Mouse (Mus musculus): Measurements from ENCODE around the gene Hoxc4.

Hoxc4 gene

DNA sequence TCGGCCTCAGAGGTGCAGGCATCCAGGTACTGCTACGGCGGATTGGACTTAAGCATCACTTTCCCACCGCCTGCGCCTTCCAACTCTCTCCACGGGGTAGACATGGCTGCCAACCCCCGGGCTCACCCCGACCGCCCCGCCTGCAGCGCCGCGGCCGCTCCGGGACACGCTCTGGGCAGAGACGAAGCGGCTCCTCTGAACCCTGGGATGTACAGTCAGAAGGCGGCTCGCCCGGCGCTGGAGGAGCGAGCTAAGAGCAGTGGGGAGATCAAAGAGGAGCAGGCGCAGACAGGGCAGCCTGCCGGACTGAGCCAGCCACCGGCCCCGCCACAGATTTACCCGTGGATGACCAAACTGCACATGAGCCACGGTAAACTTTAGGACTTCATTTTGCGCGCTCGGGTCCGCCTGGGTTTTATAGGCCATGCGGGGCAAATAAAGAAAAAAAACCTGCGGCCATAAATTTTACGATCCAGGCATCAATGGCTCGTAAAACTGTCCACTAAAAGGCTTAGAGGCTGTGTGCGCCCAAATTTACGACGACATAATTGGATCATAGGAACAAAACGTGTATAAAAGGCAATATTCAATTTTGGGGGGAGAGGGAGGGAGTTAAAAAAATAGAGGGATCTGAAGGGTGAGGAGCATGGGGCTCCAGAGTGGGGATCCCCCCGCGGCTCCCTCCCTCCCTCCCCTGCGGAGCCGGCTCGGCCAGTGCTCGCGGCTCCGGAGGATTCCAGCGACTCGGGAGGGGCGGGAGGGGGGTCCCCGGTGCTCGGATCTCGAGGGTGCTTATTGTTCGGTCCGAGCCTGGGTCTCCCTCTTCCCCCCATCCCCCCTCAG, 4.3 kb upstream of the Hoxc4 start:
- no peak for DNase-seq

DNA sequence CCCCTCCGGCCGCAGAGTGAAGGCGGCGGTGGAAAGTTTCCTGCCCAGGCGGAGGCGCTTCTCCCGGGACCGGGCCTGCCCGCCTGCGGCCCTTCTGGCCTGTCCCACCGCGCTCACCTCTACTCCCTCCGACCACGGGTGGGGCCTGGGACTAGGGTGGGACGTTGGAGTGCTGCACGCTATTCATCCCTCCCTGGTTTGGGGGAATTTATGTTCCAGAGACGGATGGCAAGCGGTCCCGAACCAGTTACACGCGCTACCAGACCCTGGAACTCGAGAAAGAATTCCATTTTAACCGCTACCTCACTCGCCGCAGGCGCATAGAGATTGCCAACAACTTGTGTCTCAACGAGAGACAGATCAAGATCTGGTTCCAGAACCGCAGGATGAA, 3.7 kb upstream of the Hoxc4 start:
- no peak for DNase-seq

DNA sequence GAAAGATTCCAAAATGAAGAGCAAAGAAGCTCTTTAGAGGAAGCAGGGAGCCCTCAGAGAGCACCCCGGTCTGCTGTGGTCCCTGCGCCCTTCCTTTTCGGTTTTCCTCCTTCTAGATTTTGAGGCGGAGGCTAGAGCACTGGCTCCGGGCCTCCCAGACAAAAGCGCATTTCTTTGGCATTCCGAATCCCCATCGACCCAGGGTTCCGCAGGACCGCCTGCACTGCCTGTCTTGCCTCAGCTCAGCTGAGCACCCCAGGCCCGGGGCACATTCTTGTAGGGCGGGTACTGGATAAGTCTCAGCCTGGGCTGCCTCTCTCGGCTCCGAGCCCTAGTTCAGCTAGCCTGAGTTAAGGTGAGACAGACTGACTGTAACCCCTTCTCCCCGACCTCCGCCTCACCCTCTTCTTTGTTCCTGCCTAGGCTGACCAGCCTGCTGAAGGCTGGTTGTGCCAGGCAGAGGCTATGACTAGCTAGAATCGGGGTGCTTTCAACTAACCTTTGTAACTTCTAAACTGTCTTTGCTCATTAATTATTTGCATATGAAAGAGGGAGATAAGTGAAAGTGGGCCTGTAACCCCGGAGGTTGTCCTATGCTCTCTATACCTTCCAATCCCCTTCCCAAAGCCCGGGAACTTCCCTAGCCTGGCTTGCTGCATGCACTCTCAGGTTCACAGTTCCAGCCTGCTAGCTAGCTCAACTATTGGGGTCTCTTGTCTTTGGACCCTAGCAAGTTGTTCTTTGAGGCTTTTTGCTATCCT, 3.1 kb upstream of the Hoxc4 start:
- DNase-seq, result no peak

DNA sequence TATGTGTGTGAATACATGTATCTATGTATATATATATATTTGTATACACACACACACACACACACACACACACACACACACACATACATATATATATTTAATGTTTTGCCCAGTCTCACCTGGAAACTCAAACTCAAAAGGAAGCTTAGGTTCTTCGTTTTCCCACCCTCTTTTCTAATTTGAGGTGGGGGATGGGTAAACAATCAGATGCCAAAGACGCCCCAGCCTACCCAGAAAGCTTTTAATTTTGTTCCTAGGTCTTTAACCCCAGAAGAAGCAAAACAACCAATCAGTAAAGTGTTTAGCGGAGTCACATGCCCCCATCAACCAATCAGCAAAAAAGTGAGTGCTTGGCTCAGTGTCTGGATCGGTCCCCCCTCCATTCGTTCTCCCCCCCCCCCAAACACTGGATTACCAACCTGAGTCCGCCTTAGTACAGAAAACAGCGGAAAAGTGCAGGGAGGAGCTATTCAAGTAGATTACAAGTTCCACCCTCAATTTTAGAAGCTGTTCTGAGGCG, 2.2 kb downstream of the Hoxc4 start:
- no peak for DNase-seq

DNA sequence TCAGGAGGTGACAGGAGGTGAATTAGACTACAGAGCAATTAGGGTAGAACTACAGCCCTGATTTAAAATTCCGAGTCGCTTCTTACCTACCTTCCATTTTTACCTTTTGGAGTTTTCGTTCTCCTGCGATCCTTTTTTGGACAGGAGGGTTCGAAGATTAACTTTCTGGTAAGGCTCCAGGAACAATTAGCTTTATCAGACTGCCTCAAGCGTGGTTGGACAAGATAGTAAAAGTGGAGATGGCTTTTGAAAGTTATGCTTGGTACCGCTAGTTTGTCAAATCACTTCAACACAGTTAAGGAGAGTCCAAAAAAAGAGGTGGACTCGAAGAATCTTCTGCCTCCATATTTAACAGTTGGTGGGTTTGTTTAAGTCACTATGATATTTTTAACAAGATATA, 2.8 kb downstream of the Hoxc4 start:
- DNase-seq, result no peak

DNA sequence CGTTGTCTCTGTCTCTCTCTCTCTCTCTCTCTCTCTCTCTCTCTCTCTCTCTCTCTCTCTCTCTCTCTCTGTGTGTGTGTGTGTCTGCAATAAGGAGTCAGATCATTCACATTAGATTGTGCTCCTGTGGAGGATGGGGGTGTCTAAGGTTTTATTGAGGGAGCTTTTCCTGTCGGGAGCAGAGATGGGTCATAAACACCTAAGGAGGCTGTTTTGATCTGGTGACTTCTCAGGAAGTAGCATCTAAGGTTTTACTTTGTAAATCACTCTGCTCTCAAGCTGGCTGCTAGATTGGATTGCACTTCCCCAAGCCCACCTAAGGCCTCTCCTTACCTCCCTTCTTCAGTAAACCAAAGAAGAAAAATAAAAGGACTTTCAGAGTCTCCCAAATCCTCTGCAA, 5.4 kb downstream of the Hoxc4 start:
- no peak for DNase-seq

DNA sequence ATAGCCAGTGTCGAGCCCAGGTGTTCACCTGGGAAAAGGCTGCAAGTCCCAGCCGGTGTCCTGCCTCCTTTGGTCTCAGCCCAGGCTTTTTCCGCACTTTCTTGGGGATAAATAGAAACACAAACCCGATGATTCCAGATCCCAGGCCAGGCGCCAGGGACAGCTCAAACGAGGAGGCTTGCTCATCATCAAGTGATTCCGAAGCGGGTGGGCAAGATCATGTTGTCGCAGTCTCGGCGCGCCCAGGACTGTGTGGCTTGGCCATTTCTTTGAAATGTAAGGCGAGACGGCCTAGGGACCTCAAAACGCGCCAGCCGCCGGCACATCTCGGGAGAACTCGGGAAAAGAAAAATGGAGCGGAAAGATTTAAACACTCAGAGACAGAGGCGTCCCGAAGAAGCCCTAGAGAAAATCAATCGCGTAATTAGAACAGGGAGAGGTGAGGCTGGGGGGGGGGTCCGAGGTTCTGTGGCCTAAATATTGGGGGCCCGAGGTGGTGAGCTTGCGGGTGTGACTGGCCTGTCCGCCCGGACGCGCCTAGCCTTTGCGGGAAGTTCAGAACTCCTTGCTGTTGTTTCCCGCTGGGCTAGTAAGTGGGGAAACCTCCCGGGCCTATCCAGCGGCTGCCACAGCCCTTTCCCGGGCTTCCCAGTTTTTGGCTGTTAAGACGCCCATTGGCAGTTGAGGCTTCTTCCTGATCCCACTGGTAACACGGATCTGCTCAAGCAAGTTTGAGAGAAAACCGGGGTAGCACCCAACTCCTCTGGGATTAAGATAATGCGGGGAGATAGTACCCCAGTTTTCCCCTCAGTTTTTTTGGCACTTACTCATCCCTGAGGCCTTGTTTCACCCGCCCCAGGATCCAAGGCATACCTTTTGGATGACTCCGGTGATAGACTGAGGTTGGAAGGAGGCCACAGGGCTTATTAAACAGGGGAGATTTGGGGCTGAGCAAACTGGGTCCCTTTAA, 8.8 kb downstream of the Hoxc4 start:
- DNase-seq, result no peak

DNA sequence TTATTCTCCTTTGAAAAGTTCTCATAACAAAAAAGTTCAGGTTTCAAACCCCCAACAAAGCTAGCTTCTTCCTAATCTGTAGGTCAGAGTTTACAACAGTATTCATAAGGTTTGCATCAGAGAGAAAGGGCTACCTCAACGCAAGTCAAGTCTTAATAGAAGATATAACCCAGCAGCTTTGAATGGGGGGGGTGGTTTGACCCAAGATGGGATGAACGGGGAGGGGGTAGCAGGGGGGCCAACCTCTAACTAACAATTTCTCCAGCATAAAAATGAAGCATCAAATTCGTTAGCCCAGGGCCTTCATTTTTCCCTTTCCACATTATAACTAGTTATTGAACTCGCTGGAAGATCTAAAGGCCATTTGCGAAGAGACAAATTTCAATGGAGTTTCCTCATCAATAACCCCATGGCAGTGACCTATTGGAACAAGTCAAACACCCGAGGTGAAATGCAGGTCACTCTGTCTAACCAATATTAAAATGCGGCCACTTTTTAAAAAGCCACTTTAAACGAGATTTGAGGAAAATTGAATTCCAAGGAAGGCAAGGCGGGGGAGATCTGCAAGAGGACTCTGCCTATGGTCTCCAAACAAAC, 10.3 kb downstream of the Hoxc4 start:
- no peak for DNase-seq

DNA sequence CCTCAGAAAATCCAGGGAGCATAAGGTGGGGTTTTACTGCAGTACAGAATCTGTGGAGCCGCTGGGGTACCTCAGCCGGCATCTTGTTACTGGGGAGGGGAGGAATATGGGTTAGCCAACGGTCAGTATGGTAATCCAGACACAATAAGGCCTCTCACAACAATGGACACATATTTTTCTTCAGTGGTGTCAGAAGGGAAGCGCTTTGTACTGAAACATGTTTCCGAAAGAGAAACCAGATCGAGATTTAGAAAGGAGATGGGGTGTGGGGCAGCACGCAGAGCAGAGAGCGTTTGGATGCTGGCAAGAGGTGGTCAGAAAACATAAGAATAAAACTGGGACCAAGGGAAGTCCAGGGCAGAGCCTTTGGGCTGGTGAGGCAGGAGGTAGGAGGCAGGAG, 11.4 kb downstream of the Hoxc4 start:
- DNase-seq, result no peak

DNA sequence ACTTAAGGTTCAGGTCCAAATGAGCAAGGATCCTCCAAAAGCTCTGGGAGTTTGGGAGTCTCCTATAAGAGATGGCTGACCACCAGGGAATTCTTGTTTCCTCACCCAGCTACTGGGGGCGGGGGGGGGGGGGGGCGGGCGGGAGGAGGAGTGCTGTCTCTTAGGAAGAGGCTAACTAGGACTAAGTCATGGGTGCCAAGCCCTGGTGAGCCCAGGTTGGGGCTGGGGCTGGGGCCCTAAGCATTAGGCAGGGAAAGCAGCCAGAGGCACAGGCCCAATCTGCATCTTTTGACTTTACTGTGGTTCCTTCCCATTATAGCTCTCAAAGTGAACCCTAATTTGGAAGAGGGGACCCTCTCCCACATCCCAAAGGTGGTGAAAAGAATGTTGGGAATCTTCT, 13.4 kb downstream of the Hoxc4 start:
- no peak for DNase-seq

DNA sequence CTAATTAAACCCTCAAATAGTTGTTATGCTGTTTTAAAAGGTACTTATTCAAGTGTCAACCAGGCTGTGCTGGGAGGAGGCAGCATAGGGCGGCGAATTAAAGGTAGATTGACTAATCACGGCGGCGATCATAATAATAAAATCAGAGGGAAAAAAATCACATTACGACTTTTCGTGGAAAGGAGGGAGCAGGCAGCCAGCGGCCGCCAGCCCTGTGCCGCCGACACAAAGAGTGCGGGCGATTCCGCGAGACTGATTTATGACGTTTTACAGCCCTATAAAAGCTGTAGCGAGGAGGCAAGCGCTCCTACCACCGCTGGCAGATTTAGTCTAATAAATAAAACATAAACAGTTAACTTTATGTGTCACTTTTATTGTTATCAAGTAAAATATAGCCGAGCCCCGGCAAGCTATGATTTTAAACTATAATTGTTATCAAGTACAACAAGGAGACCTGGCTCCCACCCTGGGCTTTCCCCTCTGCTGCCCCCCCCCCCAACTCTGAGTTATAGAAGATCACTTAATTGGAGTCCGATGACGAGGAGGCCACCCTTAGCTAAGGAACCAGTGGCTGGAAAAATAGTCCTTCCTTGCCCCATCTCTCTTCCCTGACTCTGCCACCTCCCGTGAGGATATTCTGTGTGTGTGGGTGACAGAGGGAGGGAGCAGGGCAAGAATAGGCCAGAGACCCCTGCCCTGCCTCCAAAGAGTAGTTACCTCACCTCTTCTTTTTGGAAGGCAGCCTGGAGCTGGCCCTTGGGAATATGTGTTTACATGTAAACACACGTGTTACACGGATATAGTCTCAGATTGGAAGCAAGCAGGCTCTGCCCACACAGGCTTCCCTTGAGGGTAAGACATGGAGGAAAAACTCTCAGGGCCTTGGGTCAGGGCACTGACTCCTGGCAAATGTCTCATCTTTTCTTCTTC, 14.2 kb downstream of the Hoxc4 start:
- DNase-seq, result no peak

DNA sequence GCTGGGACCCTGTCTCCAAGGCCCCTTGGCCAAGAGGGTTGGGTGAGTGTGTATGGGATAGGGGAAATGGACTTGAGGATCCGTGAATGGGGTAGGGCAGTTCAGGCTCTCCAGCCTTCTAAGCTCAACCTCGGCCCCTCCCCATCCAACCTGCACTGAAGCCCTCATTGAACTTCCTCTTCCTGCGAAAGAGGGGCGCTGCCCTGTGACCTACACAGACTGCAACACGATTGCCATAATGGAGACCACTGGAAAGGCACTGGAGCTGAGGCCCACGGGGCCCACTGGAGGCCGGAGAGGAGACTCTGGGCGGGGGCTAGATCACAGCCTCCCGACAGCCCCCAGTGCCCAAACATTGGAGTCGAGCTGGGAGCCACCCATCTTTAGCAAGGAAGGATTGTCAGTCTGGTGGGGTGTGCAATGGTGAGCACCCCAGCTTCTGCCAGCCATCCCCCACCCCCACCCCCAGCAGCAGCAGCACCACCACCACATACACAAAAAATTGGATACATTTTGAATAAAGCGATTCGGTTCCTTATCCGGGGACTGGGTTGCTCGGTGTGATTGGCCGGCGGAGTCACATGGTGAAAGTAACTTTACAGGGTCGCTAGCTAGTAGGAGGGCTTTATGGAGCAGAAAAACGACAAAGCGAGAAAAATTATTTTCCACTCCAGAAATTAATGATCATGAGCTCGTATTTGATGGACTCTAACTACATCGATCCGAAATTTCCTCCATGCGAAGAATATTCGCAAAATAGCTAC, 15.5 kb downstream of the Hoxc4 start:
- DNase-seq, result no peak

DNA sequence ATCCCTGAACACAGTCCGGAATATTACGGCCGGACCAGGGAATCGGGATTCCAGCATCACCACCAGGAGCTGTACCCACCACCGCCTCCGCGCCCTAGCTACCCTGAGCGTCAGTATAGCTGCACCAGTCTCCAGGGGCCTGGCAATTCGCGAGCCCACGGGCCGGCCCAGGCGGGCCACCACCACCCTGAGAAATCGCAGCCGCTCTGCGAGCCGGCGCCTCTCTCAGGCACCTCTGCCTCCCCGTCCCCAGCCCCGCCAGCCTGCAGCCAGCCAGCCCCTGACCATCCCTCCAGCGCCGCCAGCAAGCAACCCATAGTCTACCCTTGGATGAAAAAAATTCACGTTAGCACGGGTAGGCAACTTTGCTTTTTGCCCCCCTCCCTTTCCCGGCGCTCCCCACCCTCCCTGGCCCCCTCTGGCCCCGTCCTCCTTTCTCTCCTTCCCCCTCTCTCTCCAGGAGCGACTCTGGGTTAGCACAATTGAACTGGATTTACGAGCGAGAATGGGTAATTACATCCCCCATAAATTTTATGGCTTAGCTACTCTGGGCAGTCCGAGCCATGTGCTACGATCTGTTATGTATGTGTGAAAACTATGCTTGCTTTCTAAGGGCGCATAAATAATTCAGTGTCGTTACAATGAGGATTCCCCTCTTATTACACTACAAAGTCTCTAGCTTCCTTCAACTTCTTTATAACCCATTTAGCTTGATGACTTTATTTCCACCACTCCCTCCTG, 16.2 kb downstream of the Hoxc4 start:
- no peak for DNase-seq

DNA sequence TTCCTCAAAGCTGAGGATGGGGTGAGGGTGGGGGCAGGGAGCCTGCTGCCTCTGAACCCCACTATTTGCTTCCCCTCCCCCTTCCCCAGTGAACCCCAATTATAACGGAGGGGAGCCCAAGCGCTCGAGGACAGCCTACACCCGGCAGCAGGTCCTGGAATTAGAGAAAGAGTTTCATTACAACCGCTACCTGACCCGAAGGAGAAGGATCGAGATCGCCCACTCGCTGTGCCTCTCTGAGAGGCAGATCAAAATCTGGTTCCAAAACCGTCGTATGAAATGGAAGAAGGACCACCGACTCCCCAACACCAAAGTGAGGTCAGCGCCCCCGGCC, 16.8 kb downstream of the Hoxc4 start:
- DNase-seq, result no peak

DNA sequence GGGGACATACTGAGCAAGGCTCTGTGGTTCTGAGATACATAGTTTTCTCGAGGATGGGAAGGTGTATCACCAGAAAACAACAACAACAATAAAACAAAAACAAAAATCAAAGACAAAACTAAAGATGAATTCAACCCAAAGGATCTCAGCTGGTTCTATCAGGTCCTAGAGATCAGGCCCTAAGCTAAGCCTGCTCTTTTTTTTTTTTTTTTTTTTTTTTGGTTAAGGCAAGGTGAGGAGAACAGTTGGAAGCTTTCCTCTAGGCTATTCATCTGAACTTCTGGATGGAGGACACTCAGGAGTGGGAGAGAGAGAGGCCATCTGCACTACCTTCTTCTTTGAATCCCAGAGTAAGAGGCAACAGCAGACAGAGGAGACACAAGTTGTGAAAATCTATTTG, 18.8 kb downstream of the Hoxc4 start:
- DNase-seq, result no peak

DNA sequence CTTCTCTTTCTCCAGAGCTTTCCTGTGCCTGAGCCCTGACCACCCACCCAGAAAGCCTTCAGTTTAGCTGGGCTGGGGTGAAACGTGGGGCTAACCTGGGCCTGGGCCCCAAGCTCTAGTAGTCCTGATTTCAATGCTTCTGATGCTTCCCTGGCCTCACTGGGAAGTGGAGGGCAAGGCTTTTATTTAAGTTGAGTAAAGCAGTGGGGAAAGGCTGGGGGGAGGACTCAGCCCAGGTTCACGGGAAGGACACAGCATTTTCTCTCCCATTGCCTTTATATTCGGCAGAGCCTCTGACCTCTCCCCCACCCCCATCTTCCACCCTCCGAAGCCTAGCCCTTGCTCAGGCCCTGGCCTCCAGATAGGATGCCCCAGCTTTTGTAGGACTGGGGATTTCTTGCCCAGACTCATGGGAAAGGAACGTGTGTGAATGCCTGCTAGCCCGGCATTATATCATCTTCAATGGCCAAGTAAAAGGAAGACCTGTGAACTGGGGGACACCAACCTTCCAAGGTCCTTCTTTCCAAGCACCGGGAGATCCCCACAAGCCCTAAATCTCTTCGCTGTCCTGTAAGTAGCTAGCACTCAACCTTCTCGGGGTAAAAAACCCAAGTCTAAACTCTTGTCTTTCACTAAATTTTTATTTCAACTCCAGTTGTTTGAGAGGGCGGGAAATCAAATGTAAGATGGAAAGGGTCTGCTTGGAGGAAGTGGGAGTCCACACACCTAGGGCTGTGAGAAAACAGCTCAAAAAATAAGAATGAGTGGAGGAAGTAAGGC, 20.2 kb downstream of the Hoxc4 start:
- no peak for DNase-seq

DNA sequence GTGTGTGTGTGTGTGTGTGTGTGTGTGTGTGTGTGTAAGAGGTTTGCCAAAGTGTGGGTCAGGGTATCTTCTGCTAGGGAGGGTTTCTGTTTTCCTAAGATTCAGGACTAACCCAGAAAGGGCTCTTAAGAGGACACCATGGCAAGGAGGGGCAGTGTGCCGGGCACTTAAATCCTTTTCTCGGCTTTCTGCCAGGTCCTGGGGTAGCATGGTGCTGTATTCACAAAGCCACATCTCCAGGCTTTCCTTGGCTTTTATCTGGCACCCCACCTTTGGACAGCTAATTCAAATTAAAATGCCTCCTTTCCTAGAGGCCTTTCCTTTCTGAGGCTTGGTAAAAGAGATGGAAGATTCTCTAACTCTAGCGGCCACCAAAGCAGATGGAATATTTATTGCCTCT, 20.9 kb downstream of the Hoxc4 start:
- DNase-seq, result no peak

DNA sequence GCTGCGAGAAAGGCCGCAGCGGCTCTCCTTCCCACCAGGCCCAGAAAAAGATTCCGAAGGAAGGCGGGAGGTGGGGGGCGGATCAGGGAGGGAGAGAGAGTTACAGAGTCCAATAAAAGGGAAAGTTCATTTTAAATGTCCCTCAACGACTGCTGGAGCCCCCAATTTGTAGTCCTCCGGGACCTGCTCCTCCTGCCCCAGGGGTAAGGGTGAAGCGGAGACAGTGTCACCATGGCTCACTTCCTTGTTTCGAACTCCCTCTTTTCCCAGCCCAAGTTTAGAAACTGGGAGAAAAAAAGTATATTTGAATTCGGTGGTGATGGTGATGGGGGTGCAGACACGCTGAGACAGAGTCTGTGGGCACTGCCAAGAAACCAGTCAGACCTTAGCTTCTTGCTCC, 21.9 kb downstream of the Hoxc4 start:
- no peak for DNase-seq

DNA sequence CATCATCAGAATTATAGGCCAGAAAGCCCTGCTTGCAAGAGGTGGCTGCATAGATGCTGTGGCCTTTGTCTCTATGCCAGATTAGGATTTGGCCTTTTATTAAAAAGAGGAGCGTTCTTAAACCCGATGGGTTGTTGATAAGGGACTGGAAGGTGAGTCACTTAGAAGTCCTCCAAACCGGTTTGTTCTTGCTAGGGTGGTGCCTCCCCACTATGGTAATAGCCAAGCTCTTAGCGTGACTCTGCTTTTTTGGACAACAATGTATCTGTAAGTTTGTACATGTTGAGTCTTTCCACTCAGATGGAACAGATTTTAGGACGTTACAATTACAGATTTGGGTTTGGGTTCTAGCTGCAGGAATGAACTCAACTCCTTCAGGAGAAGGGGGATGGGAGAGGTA, 22.9 kb downstream of the Hoxc4 start:
- no peak for DNase-seq
